Mouse (Mus musculus): Measurements from ENCODE around the gene Nup62. TPM values are rescaled to one million over a fixed set of nuclear protein-coding genes. Genes with fewer than 3 reads are reported as not detected.

Gene Nup62
- polyA plus RNA-seq, 1 experiment from 2014 or later, result 66.9 TPM

DNA sequence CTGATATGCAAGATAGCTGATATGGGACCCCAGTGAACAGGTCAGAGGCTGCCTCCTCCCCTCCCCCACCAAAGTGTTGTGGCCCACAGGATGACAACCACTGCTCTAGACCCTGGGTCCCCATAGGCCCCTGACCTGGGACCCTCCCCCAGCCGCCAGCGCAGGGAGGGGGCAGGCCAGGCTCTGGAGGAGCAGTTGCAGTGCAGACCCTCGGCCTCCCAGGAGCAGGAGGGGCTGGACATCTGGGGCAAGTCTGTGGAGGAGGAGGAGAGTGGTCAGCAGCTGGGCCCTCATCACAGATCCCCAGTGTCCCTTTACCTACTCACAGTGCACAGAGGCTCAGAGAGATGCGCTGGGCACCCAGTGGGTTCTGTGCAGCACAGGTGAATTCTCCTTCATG is 25.8 kb upstream of the Nup62 start:
- DNase-seq (ENCODE audit: low spot score) (no peak), ATAC-seq (replicated peaks; ENCODE audit: insufficient number of reproducible peaks, low FRiP score, low TSS enrichment, low read depth) (no peak)
- no peaks in the 10 kb centered on the region for H3K9me3 ChIP-seq (replicated peaks; ENCODE audit: control insufficient read depth, low read length)
- H3K4me3 ChIP-seq (ENCODE audit: low read depth, low read length), result no peak overlapping the region
- no peak overlapping the region for H3K4me2 ChIP-seq (ENCODE audit: low read depth, low read length)
- no peaks in the 10 kb centered on the region for H3K4me1 ChIP-seq (ENCODE audit: control insufficient read depth, insufficient read depth, low read length)
- no peak overlapping the region for H3K27ac ChIP-seq (replicated peaks; ENCODE audit: low read depth, low read length)
- WGBS, result 54% methylated on average over 4 of the region's 4 CpGs
- H3K27me3 ChIP-seq (ENCODE audit: control insufficient read depth, insufficient read depth, low read length), result no peaks in the 10 kb centered on the region
- H3K9ac ChIP-seq (replicated peaks; ENCODE audit: low read length), result no peak overlapping the region
- H3K36me3 ChIP-seq (replicated peaks; ENCODE audit: control insufficient read depth, insufficient read depth, low read depth, low read length), result no peaks in the 10 kb centered on the region

DNA sequence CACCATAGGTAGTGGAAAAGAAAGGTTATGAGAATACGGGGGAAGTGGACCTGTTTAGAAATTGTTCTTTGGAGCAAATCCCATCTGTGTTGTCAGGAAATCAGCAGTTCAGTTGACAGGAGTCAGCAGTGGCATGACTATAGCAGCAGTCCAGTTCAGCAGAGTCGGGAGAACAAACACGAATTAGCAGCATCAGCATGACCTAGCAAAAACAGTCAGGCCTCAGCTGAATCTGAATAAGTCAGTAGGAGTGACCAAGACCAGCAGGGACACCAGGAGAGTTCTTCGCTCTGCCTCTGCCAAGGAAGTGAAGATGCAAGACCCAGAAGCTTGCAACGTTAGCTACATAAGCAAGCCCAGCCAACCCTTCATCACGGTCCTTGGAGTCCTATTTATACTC is 23.1 kb upstream of the Nup62 start:
- H3K9me3 ChIP-seq (replicated peaks; ENCODE audit: control insufficient read depth, low read length), result no peaks in the 10 kb centered on the region
- H3K36me3 ChIP-seq (replicated peaks; ENCODE audit: control insufficient read depth, insufficient read depth, low read depth, low read length), result no peaks in the 10 kb centered on the region
- WGBS, result 84% methylated on average over 6 of the region's 6 CpGs
- ATAC-seq (replicated peaks; ENCODE audit: insufficient number of reproducible peaks, low FRiP score, low TSS enrichment, low read depth) (no peak), DNase-seq (ENCODE audit: low spot score) (no peak)
- H3K27me3 ChIP-seq (ENCODE audit: control insufficient read depth, insufficient read depth, low read length), result no peaks in the 10 kb centered on the region
- no peak overlapping the region for H3K4me3 ChIP-seq (ENCODE audit: low read depth, low read length)
- no peak overlapping the region for H3K27ac ChIP-seq (replicated peaks; ENCODE audit: low read depth, low read length)
- H3K9ac ChIP-seq (replicated peaks; ENCODE audit: low read length), result no peak overlapping the region
- no peak overlapping the region for H3K4me2 ChIP-seq (ENCODE audit: low read depth, low read length)
- H3K4me1 ChIP-seq (ENCODE audit: control insufficient read depth, insufficient read depth, low read length), result no peaks in the 10 kb centered on the region

DNA sequence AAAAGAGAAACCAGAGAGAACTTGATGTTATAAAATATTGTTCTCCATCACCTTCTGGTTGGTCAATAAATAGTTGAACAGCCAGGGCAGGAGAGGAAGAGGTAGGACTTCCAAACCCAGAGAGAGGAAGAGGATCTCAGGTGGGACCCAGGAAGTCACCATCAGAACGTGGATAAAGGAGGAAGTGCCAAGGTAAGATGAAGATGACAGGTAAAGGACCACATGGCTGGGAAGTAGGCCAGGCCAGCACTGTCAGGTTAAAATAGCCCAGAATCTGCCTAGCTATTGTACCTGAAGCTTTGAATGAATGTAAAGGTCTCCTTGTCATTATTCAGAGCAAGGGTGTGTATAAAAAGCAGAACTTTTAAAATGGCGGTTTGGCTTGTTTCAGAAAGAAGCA is 7.0 kb upstream of the Nup62 start:
- Histone ChIP-seq H3K4me3 (ENCODE audit: low read depth, low read length) (no peak overlapping the region), H3K27me3 (ENCODE audit: control insufficient read depth, insufficient read depth, low read length) (no peaks in the 10 kb centered on the region), H3K4me1 (ENCODE audit: control insufficient read depth, insufficient read depth, low read length) (no peaks in the 10 kb centered on the region), H3K4me2 (ENCODE audit: low read depth, low read length) (no peak overlapping the region), H3K9ac (replicated peaks; ENCODE audit: low read length) (no peak overlapping the region), H3K9me3 (replicated peaks; ENCODE audit: control insufficient read depth, low read length) (no peaks in the 10 kb centered on the region), H3K36me3 (replicated peaks; ENCODE audit: control insufficient read depth, insufficient read depth, low read depth, low read length) (no peaks in the 10 kb centered on the region), H3K27ac (replicated peaks; ENCODE audit: low read depth, low read length) (no peak overlapping the region)
- DNase-seq (ENCODE audit: low spot score) (no peak), ATAC-seq (replicated peaks; ENCODE audit: insufficient number of reproducible peaks, low FRiP score, low TSS enrichment, low read depth) (no peak)
- 78% methylated on average over 2 of the region's 2 CpGs for WGBS

DNA sequence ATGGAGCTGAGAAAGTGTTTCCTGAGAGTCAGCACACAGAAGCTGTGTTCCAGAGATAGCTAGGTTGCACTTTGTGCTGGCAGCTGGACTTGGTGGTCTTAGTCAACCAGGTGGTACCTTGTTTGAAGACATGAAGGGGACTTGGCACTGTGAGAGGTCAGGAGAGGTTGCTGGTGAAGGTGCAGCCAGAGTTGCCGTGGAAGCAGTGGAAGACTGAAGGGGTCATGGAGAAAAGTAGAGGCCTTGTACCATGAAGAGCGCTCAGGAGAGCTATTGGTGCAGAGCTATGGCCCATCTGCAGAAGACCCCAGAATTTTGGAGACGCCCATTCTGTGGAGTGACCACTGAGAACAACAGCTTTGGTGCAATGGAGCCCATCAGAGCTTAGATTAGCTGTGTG is 6.4 kb upstream of the Nup62 start:
- Histone ChIP-seq H3K4me2 (ENCODE audit: low read depth, low read length) (no peak overlapping the region), H3K4me1 (ENCODE audit: control insufficient read depth, insufficient read depth, low read length) (no peaks in the 10 kb centered on the region), H3K4me3 (ENCODE audit: low read depth, low read length) (no peak overlapping the region), H3K9me3 (replicated peaks; ENCODE audit: control insufficient read depth, low read length) (no peaks in the 10 kb centered on the region), H3K27ac (replicated peaks; ENCODE audit: low read depth, low read length) (no peak overlapping the region), H3K9ac (replicated peaks; ENCODE audit: low read length) (no peak overlapping the region), H3K36me3 (replicated peaks; ENCODE audit: control insufficient read depth, insufficient read depth, low read depth, low read length) (no peaks in the 10 kb centered on the region), H3K27me3 (ENCODE audit: control insufficient read depth, insufficient read depth, low read length) (no peaks in the 10 kb centered on the region)
- DNase-seq (ENCODE audit: low spot score) (no peak), ATAC-seq (replicated peaks; ENCODE audit: insufficient number of reproducible peaks, low FRiP score, low TSS enrichment, low read depth) (no peak)
- 86% methylated on average over 3 of the region's 3 CpGs for WGBS

DNA sequence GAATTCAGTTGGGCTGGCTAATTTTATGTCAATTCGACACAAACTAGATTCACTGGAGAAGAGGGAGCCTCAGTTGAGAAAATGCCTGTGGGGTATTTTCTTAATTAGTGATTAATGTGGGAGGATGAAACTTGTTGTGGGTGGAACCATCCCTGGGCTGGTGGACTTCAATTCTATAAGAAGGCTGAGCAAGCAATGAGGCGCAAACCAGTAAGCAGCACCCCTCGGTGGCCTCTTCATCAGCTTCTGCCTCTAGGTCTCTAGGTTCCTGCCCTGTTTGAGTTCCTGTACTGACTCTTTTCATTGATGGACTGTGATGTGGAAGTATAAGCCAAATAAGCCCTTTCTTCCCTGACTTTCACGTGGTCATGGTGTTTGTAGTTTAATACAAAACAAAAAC is 5.5 kb upstream of the Nup62 start:
- no peak overlapping the region for H3K4me3 ChIP-seq (ENCODE audit: low read depth, low read length)
- H3K27me3 ChIP-seq (ENCODE audit: control insufficient read depth, insufficient read depth, low read length), result no peaks in the 10 kb centered on the region
- H3K9me3 ChIP-seq (replicated peaks; ENCODE audit: control insufficient read depth, low read length), result no peaks in the 10 kb centered on the region
- 76% methylated on average over 4 of the region's 4 CpGs for WGBS
- no peak overlapping the region for H3K9ac ChIP-seq (replicated peaks; ENCODE audit: low read length)
- no peak overlapping the region for H3K4me2 ChIP-seq (ENCODE audit: low read depth, low read length)
- H3K27ac ChIP-seq (replicated peaks; ENCODE audit: low read depth, low read length), result no peak overlapping the region
- DNase-seq (ENCODE audit: low spot score), result no peak
- peaks cover 4% of the 10 kb centered on the region; the same call in 1 of the 2 replicates for H3K4me1 ChIP-seq (ENCODE audit: control insufficient read depth, insufficient read depth, low read length)
- no peak for ATAC-seq (replicated peaks; ENCODE audit: insufficient number of reproducible peaks, low FRiP score, low TSS enrichment, low read depth)
- no peaks in the 10 kb centered on the region for H3K36me3 ChIP-seq (replicated peaks; ENCODE audit: control insufficient read depth, insufficient read depth, low read depth, low read length)

- ATAC-seq (replicated peaks; ENCODE audit: insufficient number of reproducible peaks, low FRiP score, low TSS enrichment, low read depth) (no peak), DNase-seq (ENCODE audit: low spot score) (no peak)
- Histone ChIP-seq H3K4me3 (ENCODE audit: low read depth, low read length) (no peak overlapping the region), H3K27ac (replicated peaks; ENCODE audit: low read depth, low read length) (no peak overlapping the region), H3K36me3 (replicated peaks; ENCODE audit: control insufficient read depth, insufficient read depth, low read depth, low read length) (no peaks in the 10 kb centered on the region), H3K9me3 (replicated peaks; ENCODE audit: control insufficient read depth, low read length) (no peaks in the 10 kb centered on the region), H3K4me2 (ENCODE audit: low read depth, low read length) (no peak overlapping the region), H3K9ac (replicated peaks; ENCODE audit: low read length) (no peak overlapping the region), H3K27me3 (ENCODE audit: control insufficient read depth, insufficient read depth, low read length) (no peaks in the 10 kb centered on the region), H3K4me1 (ENCODE audit: control insufficient read depth, insufficient read depth, low read length) (peaks cover 4% of the 10 kb centered on the region; the same call in 1 of the 2 replicates)
- 84% methylated on average over 7 of the region's 7 CpGs for WGBS
These were observed 4.9 kb upstream of the Nup62 start for GRCm38 (mm10) chr7:44810819-44811557.

DNA sequence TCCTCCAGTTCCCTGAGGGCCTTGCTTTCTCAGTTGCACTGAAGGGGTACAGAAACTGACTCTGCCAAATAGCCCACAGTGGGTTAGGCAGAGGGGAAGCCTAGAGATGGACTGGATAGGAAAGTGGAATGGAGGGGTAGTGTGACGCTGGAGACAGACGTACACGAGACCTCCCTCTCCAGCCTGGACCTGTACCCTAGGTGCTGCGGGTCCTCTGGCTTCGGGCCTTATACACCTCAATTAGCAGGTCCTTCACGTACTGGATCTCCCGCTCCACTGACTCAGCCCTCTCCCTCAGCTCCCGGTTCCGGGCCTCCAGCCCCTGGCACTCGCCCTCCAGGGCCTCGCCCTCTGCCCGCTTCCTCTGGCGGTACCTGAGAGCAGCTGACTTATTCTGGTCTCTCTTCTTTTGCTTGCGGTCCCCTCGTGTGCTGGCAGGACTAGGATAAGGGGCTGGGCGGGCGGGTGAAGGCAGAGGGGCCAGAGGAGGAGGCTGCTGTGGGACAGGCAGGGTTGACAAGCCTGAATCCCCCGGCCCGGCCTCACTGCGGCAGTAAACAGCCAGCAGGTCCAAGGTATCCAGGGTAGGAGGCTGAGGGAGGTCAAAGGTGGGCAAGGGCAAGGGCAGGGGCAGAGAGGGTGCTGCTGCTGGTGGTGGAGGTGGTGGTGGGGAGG is 3.1 kb upstream of the Nup62 start:
- no peak overlapping the region for H3K4me2 ChIP-seq (ENCODE audit: low read depth, low read length)
- H3K36me3 ChIP-seq (replicated peaks; ENCODE audit: control insufficient read depth, insufficient read depth, low read depth, low read length), result no peaks in the 10 kb centered on the region
- no peak overlapping the region for H3K27ac ChIP-seq (replicated peaks; ENCODE audit: low read depth, low read length)
- no peak overlapping the region for H3K9ac ChIP-seq (replicated peaks; ENCODE audit: low read length)
- no peak for DNase-seq (ENCODE audit: low spot score)
- no peak overlapping the region for H3K4me3 ChIP-seq (ENCODE audit: low read depth, low read length)
- WGBS, result 87% methylated on average over 20 of the region's 20 CpGs
- H3K4me1 ChIP-seq (ENCODE audit: control insufficient read depth, insufficient read depth, low read length), result peaks cover 8% of the 10 kb centered on the region
- no peak for ATAC-seq (replicated peaks; ENCODE audit: insufficient number of reproducible peaks, low FRiP score, low TSS enrichment, low read depth)
- H3K27me3 ChIP-seq (ENCODE audit: control insufficient read depth, insufficient read depth, low read length), result no peaks in the 10 kb centered on the region
- H3K9me3 ChIP-seq (replicated peaks; ENCODE audit: control insufficient read depth, low read length), result no peaks in the 10 kb centered on the region

GRCm38 (mm10) chr7:44813985-44814384 is 1.9 kb upstream of the Nup62 start:
- H3K9ac ChIP-seq (replicated peaks; ENCODE audit: low read length), result no peak overlapping the region
- WGBS, result 93% methylated on average over 3 of the region's 3 CpGs
- no peaks in the 10 kb centered on the region for H3K27me3 ChIP-seq (ENCODE audit: control insufficient read depth, insufficient read depth, low read length)
- H3K4me1 ChIP-seq (ENCODE audit: control insufficient read depth, insufficient read depth, low read length), result peaks cover 14% of the 10 kb centered on the region
- no peaks in the 10 kb centered on the region for H3K36me3 ChIP-seq (replicated peaks; ENCODE audit: control insufficient read depth, insufficient read depth, low read depth, low read length)
- H3K4me3 ChIP-seq (ENCODE audit: low read depth, low read length), result no peak overlapping the region
- no peaks in the 10 kb centered on the region for H3K9me3 ChIP-seq (replicated peaks; ENCODE audit: control insufficient read depth, low read length)
- ATAC-seq (replicated peaks; ENCODE audit: insufficient number of reproducible peaks, low FRiP score, low TSS enrichment, low read depth) (no peak), DNase-seq (ENCODE audit: low spot score) (no peak)
- no peak overlapping the region for H3K4me2 ChIP-seq (ENCODE audit: low read depth, low read length)
- no peak overlapping the region for H3K27ac ChIP-seq (replicated peaks; ENCODE audit: low read depth, low read length)
